Mouse (Mus musculus): ENCODE results near the gene Dclre1a. TPM values are rescaled to one million over a fixed set of nuclear protein-coding genes. Genes with fewer than 3 reads are reported as not detected.
A peak's percentile ranks its signal among the peaks of the same experiment; 100 is the strongest.
"Not testable (repeated sequence)": the region's sequence is repeated elsewhere in the genome, so short reads cannot be mapped to it uniquely, and the experiment has no call there.

Dclre1a gene
- total RNA-seq, 1 experiment from 2014 or later, result 20.3 TPM

DNA sequence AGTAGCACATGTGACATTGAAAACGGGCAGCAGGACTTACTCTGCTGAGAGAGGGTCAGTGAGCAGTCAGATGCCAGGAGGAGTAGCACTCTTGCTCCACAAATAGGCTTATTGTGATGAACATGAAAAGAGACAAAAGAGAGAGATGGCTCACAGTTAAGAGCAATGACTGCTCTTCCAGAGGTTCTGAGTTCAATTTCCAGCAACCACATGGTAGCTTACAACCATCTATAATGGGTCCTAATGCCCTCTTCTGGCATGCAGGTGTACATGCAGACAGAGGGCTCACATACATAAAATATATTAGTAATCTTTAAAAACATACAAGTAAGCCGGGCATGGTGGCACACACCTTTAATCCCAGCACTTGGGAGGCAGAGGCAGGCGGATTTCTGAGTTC lies 5.2 kb upstream of the Dclre1a start:
- ATAC-seq (replicated peaks; ENCODE audit: low read depth, poor library complexity, severe bottlenecking), result no peak

DNA sequence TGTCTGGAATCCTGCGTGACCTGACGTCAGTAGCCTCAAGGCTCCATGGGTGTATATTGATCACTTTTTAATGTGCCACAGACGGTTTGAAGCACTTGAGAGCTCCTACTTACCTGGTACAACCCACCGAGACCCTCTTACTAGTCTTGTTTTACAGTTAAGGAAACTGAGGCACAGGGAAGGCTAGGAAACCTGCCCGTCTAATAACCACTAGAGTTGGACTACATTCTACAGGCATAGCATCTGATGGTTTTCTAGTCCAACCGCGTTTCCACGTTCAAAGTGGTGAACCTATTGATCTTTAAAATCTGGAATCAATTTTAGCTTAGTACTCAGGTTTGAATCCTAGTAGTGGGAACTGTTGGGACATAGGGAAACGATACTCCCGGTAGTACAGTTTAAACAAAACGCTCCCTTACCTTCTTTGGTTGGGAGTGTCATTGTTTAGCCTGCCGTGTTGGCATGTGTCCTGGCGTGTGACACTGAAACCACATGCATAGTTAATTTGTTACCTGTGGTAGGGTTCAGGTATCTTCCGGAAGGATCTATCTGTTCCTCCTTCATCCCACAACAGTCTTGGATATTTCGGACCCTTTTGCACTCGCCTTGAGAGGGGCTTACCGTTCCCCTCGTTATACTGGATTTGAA lies 1.1 kb upstream of the Dclre1a start:
- no peak for ATAC-seq (replicated peaks; ENCODE audit: low read depth, poor library complexity, severe bottlenecking)

DNA sequence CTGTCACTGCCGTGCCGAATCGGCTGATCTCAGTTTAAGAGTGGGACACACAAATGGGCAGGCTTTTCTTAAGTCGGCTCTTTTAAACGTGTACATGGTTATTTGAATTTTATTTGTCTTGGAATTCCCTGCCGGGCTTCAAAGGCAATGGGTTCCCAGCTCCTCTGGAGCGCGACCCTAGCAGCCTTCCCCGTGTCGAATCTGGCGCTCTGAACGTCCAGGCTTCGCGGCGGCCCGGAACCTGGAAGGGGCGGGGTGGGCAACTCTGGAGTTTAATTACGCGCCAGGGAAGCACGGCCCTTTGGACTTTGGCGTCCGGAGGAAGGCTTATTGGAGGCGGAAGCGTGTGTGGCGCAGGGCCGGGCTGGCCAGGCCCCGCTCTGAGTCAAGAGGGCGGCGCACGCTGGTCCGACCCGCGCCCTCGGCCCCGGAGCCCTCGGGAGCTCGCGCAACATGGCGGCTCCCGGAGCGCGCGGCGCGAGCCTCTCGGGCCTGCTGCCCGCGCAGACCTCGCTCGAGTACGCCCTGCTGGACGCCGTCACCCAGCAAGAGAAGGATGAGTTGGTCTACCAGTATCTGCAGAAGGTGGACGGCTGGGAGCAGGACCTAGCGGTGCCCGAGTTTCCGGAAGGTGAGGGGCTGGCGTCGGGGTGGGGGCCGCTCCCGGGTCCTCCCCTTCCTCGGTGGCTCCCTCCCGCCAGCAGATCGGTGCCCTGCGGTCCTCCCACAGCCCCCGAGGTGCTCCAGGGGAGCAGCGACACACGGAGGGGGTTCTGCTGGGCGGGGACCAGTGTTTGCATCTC lies 409 bp upstream of the Dclre1a start, which contains the start of gene Nhlrc2:
TSS of gene Nhlrc2 (plus strand) at position 32 of the 803 bp plus-strand sequence.
- ATAC-seq (replicated peaks; ENCODE audit: low read depth, poor library complexity, severe bottlenecking), result peak; percentile 87

DNA sequence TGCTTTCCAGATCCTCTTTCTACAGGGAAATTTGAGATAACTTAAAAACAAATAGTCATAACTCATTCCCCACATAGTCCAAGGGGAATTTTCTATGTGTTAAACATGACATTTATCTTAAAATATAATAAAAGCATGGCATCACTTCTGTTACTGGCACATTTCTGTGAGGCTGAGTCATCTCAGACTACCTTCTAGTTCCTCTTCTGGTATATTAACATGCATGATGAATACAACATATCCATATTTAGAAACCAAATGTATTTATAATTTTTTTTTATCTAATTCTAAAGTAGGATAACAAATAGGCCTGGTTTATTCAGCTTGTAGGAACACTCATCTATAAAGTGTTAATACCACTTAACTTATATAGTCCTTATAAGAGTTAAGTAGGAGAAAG lies 2.0 kb downstream of the Dclre1a start:
- no peak for ATAC-seq (replicated peaks; ENCODE audit: low read depth, poor library complexity, severe bottlenecking)

DNA sequence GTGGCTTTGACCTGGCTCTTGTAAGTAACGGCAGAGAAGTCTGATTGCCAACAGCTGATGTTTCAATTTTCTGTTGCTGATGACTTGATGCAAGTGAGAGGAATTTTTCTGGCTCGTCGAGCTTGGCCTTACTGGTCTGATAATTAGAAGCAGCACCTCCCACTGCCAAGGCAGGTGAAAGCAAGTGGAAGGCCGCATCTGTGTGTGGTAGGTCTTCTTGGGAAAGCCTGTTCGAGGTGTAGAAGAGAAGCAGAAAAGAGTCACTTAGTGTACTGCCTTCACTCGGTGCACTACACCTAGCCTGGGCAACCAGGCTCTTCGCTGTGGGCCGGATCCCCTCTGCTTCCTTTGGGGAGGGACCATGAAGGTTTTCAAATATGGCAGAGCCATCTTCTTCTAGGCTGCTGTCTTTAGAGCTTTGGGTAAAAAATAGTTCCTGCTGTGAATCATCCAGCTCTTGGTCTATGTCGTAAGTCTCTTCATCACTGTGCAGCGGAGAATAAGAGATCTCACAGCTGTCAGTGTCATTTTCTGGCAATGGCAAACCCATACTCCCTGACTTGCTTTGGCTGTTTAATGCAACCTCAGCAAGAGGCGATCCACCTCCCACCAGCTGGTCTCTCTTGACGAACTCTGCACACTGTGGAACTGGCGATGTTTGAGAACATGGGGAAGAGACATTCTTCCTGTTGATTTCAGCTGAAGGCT lies 3.2 kb downstream of the Dclre1a start:
- no peak for ATAC-seq (replicated peaks; ENCODE audit: low read depth, poor library complexity, severe bottlenecking)

DNA sequence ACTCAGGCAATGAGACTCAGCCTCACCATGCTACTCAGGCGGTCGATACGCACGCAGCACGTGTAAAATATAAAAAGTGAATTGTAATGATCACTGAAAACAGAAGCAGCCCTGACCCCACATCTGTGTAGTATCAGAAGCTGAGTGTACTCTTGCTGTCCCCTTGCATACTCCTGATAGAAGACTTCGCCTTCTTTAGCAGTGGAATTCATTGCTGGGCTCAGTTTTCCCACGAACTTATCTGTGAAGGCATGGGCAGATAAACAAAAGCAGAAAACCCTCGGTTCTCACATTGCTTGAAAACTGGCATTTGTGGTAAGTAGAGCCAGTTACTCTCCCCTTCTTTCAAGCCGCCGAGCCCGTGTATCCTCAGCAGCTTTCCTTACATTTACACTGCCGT lies 4.7 kb downstream of the Dclre1a start:
- ATAC-seq (replicated peaks; ENCODE audit: low read depth, poor library complexity, severe bottlenecking), result no peak

DNA sequence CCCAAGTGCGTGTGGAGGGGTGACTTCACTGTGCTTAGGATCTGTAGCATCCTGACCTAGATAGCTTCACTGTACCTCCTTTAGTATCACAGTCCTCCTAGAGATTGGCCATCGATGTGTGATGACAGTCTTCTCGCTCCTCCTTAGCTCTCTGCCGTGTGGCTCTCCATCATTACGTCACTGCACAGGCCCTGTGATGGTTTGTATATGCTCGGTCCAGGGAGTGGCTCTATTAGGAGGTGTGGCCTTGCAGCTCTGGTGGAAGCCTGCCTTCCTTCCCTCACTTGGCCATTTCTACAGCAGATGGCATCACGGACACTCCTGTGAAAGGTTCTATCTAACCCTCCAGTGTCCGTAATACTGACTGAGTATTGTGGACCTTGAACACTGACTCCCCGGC lies 12.3 kb downstream of the Dclre1a start:
- ATAC-seq (replicated peaks; ENCODE audit: low read depth, poor library complexity, severe bottlenecking), result no peak

DNA sequence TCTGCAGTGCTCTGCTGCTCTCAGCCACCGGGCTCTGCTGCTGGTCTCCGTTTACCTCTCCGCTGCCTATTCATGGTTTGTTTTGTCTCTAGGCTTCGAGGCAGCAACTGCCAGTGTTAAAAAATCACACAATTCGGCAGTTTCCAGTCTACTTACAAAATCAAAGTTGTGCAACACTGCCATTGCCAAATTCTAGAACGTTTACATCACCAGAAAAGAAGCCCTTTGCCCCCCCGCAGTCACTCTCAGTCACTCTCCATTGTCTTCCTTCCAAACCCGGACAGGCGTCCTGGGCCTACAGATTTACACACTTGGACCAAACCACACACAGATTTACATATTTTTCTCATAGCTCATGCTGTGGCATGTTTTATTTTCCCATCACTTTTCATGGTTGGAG lies 13.0 kb downstream of the Dclre1a start:
- no peak for ATAC-seq (replicated peaks; ENCODE audit: low read depth, poor library complexity, severe bottlenecking)

DNA sequence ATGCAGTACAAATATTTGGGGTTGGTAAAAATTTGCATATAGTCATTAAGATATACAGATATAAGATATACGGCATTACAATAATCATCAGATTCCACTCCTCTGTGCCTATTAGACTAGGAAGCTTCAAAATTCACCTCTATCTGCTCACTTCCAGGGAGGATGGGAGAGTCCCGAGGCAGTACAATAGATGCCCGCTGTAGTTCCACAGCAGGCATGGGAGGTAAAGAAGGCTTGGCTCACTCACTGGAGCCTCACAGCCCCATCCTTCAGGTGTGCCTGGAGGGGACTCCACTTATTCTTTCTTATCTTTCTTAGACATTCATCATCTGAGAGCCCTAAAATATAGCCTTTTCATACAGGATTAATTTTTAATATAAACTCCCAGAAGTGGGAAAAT lies 13.7 kb downstream of the Dclre1a start:
- no peak for ATAC-seq (replicated peaks; ENCODE audit: low read depth, poor library complexity, severe bottlenecking)

DNA sequence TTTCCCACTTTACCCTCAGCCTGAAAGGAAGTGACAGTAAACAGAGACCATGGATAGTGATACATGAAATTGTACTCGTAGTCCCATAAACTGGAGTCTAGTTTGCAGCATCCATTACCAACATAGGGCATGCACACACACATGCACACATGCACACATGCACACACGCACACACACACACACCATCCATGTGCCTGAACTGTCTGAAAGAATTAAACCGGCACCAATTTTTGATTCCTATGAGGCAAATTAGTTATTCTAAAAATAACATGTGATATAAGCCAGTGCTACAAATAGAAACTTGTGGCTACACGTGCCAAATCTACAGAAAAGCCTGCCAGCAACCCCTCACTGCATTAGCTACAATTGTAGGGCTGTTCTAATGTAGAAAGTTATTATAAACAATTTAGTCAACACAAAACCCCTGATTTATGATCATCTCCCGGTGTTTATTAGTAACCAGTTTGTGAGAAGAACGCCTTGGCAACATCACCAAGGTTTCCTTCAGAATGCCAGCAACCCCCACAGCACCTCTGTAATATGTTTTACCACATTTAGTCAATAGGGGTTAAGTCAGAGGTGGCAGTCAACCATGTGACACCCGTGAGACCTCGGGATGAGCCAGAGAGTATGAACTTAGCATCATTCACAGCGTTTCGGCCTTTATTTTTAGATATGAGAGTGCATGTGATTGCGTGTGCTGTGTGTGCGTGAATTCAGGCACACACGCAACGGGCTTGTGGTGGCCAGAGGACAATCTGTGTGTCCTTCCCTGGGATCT lies 14.5 kb downstream of the Dclre1a start:
- ATAC-seq (replicated peaks; ENCODE audit: low read depth, poor library complexity, severe bottlenecking), result no peak

DNA sequence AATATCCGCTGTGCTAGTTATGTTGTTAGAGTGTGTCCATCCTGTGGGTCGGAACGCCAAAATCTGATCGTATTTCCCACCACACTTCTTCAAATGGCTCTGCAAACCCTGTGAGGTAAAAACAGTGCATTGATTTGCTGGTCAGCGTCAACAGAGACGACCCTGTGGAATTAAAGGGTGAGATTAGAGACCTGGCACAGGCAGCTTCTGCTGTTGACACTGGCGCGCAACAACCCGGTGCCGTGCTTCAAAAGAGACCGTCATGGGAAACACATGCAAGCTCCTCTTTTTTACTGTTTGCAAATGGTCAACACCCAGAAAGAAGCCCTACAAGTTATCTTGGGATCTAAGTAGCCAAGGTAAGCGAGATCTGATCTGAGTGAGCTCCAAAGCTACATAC lies 16.8 kb downstream of the Dclre1a start:
- no peak for ATAC-seq (replicated peaks; ENCODE audit: low read depth, poor library complexity, severe bottlenecking)

DNA sequence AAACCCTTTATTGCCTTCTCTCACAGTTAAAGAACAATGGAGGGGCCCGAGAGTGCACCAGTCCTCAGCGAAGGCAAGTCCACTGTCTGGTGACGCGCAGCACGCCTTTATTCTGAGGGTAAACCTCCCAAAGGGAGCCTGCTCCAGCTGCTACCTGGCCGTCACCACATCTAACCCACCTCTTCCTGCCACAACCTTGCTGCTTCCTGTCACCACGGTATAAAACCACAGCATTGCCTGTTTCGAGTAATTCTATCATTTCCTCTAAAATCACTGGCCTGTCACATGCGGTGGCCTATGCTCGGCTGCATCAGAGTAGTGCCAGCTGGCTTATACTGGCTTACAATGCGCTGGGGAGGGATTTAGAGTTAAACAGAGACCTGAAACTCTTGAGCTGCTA lies 17.5 kb downstream of the Dclre1a start:
- ATAC-seq (replicated peaks; ENCODE audit: low read depth, poor library complexity, severe bottlenecking), result peak; percentile 95

DNA sequence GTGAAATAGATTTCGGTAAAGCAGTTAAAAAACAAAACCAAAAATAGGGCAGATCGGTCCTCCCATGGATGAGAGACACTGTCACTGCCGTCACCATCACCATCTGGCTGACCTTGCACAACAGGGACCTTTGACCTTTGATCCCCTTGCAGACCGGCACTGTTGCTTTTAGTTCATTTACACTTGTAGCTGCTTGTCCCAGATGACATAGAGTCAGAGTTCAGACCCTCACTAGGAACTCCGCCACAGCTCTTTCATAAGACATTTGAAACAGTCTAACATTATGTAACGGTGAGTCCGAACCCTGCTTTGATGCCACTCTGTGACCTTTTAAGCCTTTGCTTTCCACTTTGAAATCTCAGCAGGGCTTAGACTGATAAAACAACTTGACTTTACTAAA lies 28.6 kb downstream of the Dclre1a start:
- not testable (repeated sequence) for ATAC-seq (replicated peaks; ENCODE audit: low read depth, poor library complexity, severe bottlenecking)

DNA sequence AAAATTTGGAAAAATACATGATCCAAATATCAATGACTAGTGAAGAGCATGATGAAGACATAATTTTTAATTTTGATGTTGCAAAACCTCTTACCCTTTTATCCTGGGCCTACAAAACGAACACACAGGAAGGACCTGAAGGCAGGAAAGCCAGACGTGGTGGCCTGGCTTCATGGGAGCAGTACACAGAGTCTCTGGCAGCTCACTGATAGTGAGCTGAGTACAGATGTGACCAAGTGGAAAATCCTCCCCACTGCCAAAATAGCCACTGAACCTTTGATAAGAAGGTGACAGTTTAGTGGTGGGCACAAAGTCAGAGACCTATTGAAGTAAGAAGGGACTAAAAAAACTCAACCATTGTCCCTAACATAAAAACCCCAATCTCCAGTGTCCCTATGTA lies 34.5 kb downstream of the Dclre1a start:
- not testable (repeated sequence) for ATAC-seq (replicated peaks; ENCODE audit: low read depth, poor library complexity, severe bottlenecking)

DNA sequence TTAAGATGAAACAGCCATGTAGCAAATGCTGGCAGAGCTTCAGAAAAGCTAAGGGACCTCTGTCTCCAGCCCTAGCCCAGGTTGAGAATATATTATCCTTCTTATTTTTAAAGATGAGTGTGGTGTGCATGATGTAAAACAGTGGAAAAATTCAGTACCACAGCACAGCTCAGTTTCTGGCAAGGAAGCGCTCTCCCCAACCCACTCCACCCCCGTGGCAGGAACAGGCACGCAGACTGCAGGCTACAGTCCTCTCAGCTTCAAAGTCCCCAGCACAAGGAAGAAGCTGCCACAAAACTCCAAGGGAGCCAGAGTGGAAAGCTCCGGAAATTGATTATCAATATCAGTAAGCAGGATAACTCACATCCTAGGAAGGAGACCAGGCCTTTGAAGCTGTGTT lies 36.8 kb downstream of the Dclre1a start:
- not testable (repeated sequence) for ATAC-seq (replicated peaks; ENCODE audit: low read depth, poor library complexity, severe bottlenecking)

DNA sequence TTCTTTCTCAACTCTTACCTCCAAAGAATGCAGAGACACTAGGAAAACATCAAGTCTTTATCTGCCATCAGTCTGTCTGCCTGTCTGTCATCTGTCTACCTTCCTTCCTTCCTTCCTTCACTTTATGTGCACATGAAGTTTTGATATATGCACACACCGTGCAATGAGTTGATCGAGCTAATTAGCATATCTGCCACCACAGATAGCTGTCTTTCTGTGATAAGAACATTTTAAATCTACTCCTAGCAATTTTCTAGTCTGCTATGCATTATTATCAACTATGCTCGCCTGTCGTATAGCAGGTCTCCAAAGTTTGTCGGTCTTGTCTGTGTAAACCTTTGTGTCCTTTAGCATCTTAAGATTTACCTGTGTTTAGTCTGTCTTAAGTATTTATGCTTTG lies 44.5 kb downstream of the Dclre1a start:
- ATAC-seq (replicated peaks; ENCODE audit: low read depth, poor library complexity, severe bottlenecking), result not testable (repeated sequence)

DNA sequence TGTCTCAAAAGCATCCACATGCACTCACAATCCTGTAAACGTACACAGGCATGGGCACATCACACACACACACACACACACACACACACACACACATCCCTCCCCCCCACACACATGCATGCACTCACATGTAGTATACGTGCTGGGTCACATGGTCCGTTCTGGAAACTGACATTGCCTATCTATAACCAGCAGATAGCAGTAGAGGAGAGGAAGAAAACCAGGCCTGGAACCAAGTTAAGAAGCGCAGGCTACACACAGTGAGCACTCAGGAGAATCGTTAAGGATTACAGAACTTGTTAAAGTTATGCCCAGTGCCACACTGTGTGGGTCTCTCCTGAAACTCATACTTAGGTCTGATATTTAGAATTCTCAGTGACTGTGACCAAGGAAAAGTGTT lies 45.0 kb downstream of the Dclre1a start:
- 0 out of 2 replicates have a peak, but pooled peaks have one; percentile 22 for ATAC-seq (replicated peaks; ENCODE audit: low read depth, poor library complexity, severe bottlenecking)

DNA sequence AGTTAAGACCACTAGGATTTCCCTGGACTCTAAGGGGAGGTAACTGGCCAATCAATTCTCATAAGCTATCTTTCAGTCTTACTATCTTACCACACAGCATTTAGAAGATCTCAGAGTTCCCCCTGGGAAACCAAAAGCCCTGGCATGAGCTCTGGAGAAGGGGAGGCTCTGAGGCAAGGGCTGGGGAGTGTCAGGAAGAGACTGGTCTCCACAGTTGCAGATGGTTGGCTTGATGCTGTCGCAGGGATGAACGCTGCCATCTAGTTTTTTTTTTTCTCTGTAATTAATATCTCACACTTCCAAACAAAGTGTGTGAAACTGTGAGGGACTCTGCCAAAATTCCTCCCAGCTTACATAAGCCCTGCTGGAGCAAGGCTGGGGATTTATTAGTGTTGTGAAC lies 53.9 kb downstream of the Dclre1a start:
- ATAC-seq (replicated peaks; ENCODE audit: low read depth, poor library complexity, severe bottlenecking), result not testable (repeated sequence)

DNA sequence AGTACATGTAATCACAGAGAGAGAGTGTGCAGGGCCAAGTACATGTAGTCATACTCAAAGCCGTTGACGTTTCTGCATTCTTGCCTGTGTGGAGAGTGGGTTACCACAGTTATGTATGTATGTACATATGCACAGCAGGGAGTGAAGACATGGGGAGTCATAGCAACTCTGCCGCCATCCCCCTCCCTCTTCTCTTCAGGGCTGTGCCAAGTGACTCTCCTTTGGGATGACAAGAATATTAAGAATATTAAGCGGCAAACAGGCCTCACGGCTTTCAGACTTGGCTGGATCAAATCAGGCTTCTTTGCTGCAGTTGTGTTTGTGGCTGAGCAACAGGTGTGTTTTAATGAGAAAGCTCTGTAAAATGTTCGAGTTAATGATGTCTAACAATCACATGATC lies 58.4 kb downstream of the Dclre1a start:
- ATAC-seq (replicated peaks; ENCODE audit: low read depth, poor library complexity, severe bottlenecking), result no peak

DNA sequence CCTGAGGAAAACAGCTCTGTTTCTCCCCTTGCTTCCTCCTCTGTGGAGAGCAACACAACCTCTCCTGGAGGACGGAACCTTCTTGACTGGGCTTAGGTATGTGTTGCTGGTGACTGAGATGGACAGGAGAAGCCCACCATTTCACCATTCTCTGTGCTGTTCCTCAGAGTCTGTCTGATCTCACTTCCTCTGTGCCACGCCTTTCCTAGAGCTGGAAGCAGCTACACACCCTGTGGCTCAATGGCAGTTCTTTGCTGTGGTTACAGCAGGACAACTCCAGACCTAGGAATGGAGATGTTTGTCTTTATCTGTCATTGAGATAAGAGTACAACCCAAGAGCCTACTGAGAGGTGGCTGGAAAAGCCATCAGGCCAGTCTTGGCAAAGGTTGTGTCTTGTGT lies 60.7 kb downstream of the Dclre1a start:
- no peak for ATAC-seq (replicated peaks; ENCODE audit: low read depth, poor library complexity, severe bottlenecking)

All from common myeloid progenitor, adult 5-6 weeks (primary cell).